Mouse (Mus musculus): ENCODE results near the gene Rab11fip4. TPM values are rescaled to one million over a fixed set of nuclear protein-coding genes. Genes with fewer than 3 reads are reported as not detected.
"Not testable (repeated sequence)": the region's sequence is repeated elsewhere in the genome, so short reads cannot be mapped to it uniquely, and the experiment has no call there.

Rab11fip4 gene
- polyA plus RNA-seq, 1 experiment from 2014 or later = 0.77 TPM

- Histone ChIP-seq H3K9ac (no peak overlapping the region), H3K4me3 (no peak overlapping the region), H3K4me2 (no peak overlapping the region), H3K27ac (ENCODE audit: poor library complexity, severe bottlenecking) (no peak overlapping the region), H3K36me3 (no peaks in the 10 kb centered on the region), H3K9me3 (replicated peaks) (no peaks in the 10 kb centered on the region), H3K27me3 (replicated peaks) (peaks cover 12% of the 10 kb centered on the region; the same call in 1 of the 2 replicates), H3K4me1 (replicated peaks) (peaks cover 8% of the 10 kb centered on the region; the same call in 1 of the 2 replicates)
- no peak for ATAC-seq (ENCODE audit: insufficient number of reproducible peaks, low FRiP score)
- 84% methylated on average over 11 of the region's 11 CpGs for WGBS
Observed at GRCm38 (mm10) chr11:79680559-79680958, 89.5 kb downstream of the Rab11fip4 start.

DNA sequence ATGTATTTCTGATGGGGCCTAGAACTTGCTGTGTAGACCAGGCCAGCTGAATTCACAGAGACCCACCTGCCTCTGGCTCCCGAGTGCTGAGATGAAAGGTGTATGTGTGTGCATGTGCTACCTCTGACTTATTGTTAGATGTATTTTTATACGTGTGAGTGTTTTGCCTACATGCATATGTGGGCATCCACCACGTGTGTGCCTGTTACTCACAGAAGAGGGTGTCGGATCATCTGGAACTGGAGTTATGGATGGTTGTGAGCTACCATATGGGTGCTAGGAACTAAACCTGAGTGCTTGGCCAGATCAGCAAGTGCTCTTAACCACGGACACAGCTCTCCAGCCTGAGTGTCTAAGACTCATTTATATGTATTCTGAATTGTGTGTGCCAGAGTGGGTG, 90.2 kb downstream of the Rab11fip4 start:
- 80% methylated on average over 5 of the region's 5 CpGs for WGBS
- H3K4me1 ChIP-seq (replicated peaks) = 0 out of 2 replicates have a peak, but pooled peaks cover 3% of the 10 kb centered on the region
- ATAC-seq (ENCODE audit: insufficient number of reproducible peaks, low FRiP score) = no peak

GRCm38 (mm10) chr11:79681798-79682197, 90.8 kb downstream of the Rab11fip4 start:
- Histone ChIP-seq H3K9ac (no peak overlapping the region), H3K27ac (ENCODE audit: poor library complexity, severe bottlenecking) (no peak overlapping the region), H3K9me3 (replicated peaks) (no peaks in the 10 kb centered on the region), H3K4me2 (no peak overlapping the region), H3K4me1 (replicated peaks) (0 out of 2 replicates have a peak, but pooled peaks cover 6% of the 10 kb centered on the region), H3K36me3 (no peaks in the 10 kb centered on the region), H3K27me3 (replicated peaks) (peaks cover 9% of the 10 kb centered on the region; the same call in 1 of the 2 replicates), H3K4me3 (no peak overlapping the region)
- 59% methylated on average over 3 of the region's 3 CpGs for WGBS
- ATAC-seq (ENCODE audit: insufficient number of reproducible peaks, low FRiP score) = no peak

More for the DNA sequence above, 90.2 kb downstream of the Rab11fip4 start:
- Histone ChIP-seq H3K4me2 (no peak overlapping the region), H3K27ac (ENCODE audit: poor library complexity, severe bottlenecking) (no peak overlapping the region), H3K27me3 (replicated peaks) (peaks cover 10% of the 10 kb centered on the region; the same call in 1 of the 2 replicates), H3K36me3 (no peaks in the 10 kb centered on the region), H3K4me3 (no peak overlapping the region), H3K9ac (no peak overlapping the region), H3K9me3 (replicated peaks) (no peaks in the 10 kb centered on the region)

DNA sequence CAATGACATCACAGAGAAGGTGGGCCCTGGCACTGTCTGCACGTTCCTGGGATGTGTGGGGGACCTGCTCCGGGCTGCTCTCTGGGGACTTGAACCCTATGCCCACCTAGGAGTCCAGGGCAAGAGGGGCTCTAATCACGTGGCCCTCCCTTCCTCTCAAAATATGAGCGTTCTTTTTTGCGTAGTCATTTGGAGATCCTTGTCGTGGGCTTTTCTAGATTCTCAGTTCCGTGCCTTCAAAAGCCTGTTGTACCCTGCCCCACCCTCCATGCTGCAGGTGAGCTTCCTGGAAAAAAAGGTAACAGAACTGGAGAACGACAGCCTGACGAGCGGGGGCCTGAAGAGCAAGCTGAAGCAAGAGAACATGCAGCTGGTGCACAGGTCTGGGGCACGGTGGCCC, 94.1 kb downstream of the Rab11fip4 start:
- Histone ChIP-seq H3K27ac (ENCODE audit: poor library complexity, severe bottlenecking) (no peak overlapping the region), H3K4me1 (replicated peaks) (0 out of 2 replicates have a peak, but pooled peaks cover 6% of the 10 kb centered on the region), H3K9ac (no peak overlapping the region), H3K4me2 (no peak overlapping the region), H3K36me3 (no peaks in the 10 kb centered on the region), H3K9me3 (replicated peaks) (no peaks in the 10 kb centered on the region), H3K4me3 (no peak overlapping the region), H3K27me3 (replicated peaks) (no peaks in the 10 kb centered on the region)
- no peak for ATAC-seq (ENCODE audit: insufficient number of reproducible peaks, low FRiP score)
- 80% methylated on average over 11 of the region's 11 CpGs for WGBS

DNA sequence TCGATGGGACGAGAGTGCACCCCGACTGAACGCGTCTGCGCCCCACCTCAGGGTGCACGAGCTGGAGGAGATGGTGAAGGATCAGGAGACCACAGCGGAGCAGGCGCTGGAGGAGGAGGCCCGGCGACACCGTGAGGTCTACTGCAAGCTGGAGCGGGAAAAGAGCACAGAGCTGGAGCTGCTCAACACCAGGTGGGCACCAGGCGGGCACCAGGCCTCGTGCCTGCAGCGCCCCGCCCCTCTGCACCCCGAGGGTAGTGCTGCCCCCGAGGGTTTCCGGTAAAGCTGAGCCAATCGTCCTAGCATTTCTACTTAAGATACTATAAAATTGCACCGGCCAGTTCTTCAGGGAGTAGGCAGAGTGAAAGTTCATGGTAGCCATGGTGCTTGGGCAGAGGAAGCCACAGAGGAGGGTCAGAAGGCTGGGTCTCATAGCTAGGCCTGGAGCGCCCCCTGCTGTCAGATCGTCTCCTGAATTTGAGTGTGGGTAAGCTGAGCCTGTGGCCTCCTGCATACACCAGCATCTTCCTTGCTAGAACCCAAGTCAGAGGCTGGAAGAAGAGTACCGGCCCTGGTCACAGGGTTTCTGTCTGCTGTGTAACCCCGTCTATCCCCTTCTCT, 95.6 kb downstream of the Rab11fip4 start:
- Histone ChIP-seq H3K4me1 (replicated peaks) (0 out of 2 replicates have a peak, but pooled peaks cover 6% of the 10 kb centered on the region), H3K9me3 (replicated peaks) (no peaks in the 10 kb centered on the region), H3K9ac (no peak overlapping the region), H3K27me3 (replicated peaks) (no peaks in the 10 kb centered on the region), H3K4me2 (no peak overlapping the region), H3K27ac (ENCODE audit: poor library complexity, severe bottlenecking) (no peak overlapping the region), H3K4me3 (no peak overlapping the region), H3K36me3 (no peaks in the 10 kb centered on the region)
- 59% methylated on average over 26 of the region's 26 CpGs for WGBS
- ATAC-seq (ENCODE audit: insufficient number of reproducible peaks, low FRiP score) = no peak; the same call in 1 of the 2 replicates

DNA sequence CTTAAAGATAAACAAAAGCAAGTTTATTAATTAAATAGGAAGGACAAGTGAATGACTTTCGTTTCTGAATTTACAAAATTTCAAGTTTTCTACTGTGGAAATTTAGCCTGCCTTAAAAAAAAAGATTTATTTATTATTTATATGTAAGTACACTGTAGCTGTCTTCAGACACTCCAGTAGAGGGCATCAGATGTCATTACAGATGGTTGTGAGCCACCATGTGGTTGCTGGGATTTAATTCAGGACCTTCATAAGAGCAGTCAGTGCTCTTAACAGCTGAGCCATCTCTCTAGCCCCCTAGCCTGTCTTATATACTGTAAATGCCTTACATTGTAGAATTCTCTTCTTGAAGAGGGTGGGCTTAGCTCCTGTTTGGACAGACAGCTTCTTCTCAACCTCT, 98.9 kb downstream of the Rab11fip4 start:
- H3K9ac ChIP-seq = no peak overlapping the region
- no peaks in the 10 kb centered on the region for H3K36me3 ChIP-seq
- no peak overlapping the region for H3K27ac ChIP-seq (ENCODE audit: poor library complexity, severe bottlenecking)
- peaks cover 13% of the 10 kb centered on the region for H3K4me1 ChIP-seq (replicated peaks)
- WGBS = 82% methylated on average over 1 of the region's 1 CpGs
- H3K4me3 ChIP-seq = no peak overlapping the region
- H3K27me3 ChIP-seq (replicated peaks) = no peaks in the 10 kb centered on the region
- H3K9me3 ChIP-seq (replicated peaks) = no peaks in the 10 kb centered on the region
- H3K4me2 ChIP-seq = no peak overlapping the region
- no peak for ATAC-seq (ENCODE audit: insufficient number of reproducible peaks, low FRiP score)

DNA sequence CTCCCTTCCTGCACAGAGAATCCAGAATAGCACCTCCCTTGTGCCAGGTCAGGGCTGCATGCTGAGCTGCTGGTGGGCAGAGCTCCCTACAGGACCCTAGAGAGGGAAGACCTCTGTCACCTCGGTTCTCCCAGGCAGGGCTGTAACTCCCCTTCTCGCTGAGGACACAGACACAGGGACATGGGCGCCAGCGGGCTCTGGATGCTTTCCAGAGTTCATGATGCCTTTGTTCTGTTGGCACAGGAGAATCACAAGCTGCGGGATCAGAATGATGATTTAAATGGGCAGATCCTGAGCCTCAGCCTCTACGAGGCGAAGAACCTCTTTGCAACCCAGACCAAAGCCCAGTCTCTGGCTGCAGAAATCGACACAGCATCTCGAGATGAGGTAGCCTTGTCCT, 100.5 kb downstream of the Rab11fip4 start:
- no peak for ATAC-seq (ENCODE audit: insufficient number of reproducible peaks, low FRiP score)
- no peak overlapping the region for H3K4me2 ChIP-seq
- no peaks in the 10 kb centered on the region for H3K9me3 ChIP-seq (replicated peaks)
- 88% methylated on average over 9 of the region's 9 CpGs for whole genome bisulfite sequencing
- H3K27ac ChIP-seq (ENCODE audit: poor library complexity, severe bottlenecking) = no peak overlapping the region
- H3K4me3 ChIP-seq = no peak overlapping the region
- H3K36me3 ChIP-seq = no peaks in the 10 kb centered on the region
- H3K9ac ChIP-seq = no peak overlapping the region
- no peaks in the 10 kb centered on the region for H3K27me3 ChIP-seq (replicated peaks)
- peaks cover 12% of the 10 kb centered on the region for H3K4me1 ChIP-seq (replicated peaks)

GRCm38 (mm10) chr11:79696390-79697307, 105.6 kb downstream of the Rab11fip4 start:
- Histone ChIP-seq H3K27ac (ENCODE audit: poor library complexity, severe bottlenecking) (no peak overlapping the region), H3K4me1 (replicated peaks) (peaks cover 14% of the 10 kb centered on the region), H3K27me3 (replicated peaks) (no peaks in the 10 kb centered on the region), H3K4me2 (no peak overlapping the region), H3K4me3 (no peak overlapping the region), H3K9ac (no peak overlapping the region), H3K9me3 (replicated peaks) (no peaks in the 10 kb centered on the region), H3K36me3 (peaks cover 13% of the 10 kb centered on the region)
- ATAC-seq (ENCODE audit: insufficient number of reproducible peaks, low FRiP score) = no peak
- WGBS = 66% methylated on average over 19 of the region's 19 CpGs

GRCm38 (mm10) chr11:79698071-79698470, 107.1 kb downstream of the Rab11fip4 start:
- Histone ChIP-seq H3K4me3 (no peak overlapping the region), H3K36me3 (peaks cover 13% of the 10 kb centered on the region), H3K9ac (no peak overlapping the region), H3K4me2 (no peak overlapping the region), H3K27me3 (replicated peaks) (no peaks in the 10 kb centered on the region), H3K9me3 (replicated peaks) (no peaks in the 10 kb centered on the region), H3K4me1 (replicated peaks) (peaks cover 26% of the 10 kb centered on the region), H3K27ac (ENCODE audit: poor library complexity, severe bottlenecking) (no peak overlapping the region)
- no peak for ATAC-seq (ENCODE audit: insufficient number of reproducible peaks, low FRiP score)
- 80% methylated on average over 5 of the region's 5 CpGs for WGBS

DNA sequence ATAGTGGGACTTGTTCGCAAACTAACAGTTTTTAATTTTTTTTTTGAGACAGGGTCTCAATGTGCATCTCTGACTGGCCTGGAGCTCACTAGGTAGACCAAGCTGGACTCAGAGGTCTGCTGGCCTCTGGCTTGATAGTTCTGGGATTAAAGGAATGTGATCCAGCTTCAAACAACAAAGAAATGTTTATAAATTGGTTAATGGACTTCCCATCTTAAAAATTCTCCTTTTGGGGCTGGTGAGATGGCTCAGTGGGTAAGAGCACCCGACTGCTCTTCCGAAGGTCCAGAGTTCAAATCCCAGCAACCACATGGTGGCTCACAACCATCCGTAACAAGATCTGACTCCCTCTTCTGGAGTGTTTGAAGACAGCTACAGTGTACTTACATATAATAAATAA, 107.5 kb downstream of the Rab11fip4 start:
- H3K4me1 ChIP-seq (replicated peaks) = peaks cover 29% of the 10 kb centered on the region
- H3K9ac ChIP-seq; H3K27me3 ChIP-seq (replicated peaks); H3K27ac ChIP-seq (ENCODE audit: poor library complexity, severe bottlenecking); H3K4me3 ChIP-seq; H3K4me2 ChIP-seq; ATAC-seq (ENCODE audit: insufficient number of reproducible peaks, low FRiP score); H3K9me3 ChIP-seq (replicated peaks): not testable (repeated sequence)
- 88% methylated on average over 4 of the region's 4 CpGs for WGBS
- H3K36me3 ChIP-seq = peaks cover 13% of the 10 kb centered on the region

DNA sequence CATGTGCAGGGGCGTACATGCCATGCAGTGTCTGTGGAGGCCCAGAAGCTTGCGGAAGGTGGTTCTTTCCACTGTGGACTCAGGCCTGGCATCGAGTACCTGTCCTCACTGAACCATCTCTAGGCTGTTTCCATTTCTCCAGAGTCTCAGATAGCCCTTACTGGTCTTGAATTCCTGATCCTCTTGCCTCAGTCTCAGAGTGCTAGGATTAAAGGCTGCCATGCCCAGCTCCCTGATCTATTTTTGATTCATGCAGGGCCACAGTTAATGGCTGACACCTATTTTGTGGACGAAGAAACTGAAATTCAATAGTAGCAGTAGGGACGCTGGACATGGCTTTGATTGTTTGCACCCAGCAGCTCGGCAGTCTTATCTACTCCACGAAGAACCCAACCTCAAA, 110.5 kb downstream of the Rab11fip4 start:
- peaks cover 24% of the 10 kb centered on the region for H3K4me1 ChIP-seq (replicated peaks)
- H3K27me3 ChIP-seq (replicated peaks) = no peaks in the 10 kb centered on the region
- H3K27ac ChIP-seq (ENCODE audit: poor library complexity, severe bottlenecking) = no peak overlapping the region
- no peak for ATAC-seq (ENCODE audit: insufficient number of reproducible peaks, low FRiP score)
- H3K4me2 ChIP-seq = no peak overlapping the region
- H3K4me3 ChIP-seq = no peak overlapping the region
- 0 out of 2 replicates have a peak overlapping the region, but pooled peaks have one; percentile 7 for H3K9ac ChIP-seq
- no peaks in the 10 kb centered on the region for H3K9me3 ChIP-seq (replicated peaks)
- 79% methylated on average over 7 of the region's 7 CpGs for WGBS
- peaks cover 13% of the 10 kb centered on the region for H3K36me3 ChIP-seq

Data from heart, embryonic 12.5 days (tissue).